Mouse (Mus musculus): ENCODE results near the gene Rhpn2. TPM values are rescaled to one million over a fixed set of nuclear protein-coding genes. Genes with fewer than 3 reads are reported as not detected.
"Not testable (repeated sequence)": the region's sequence is repeated elsewhere in the genome, so short reads cannot be mapped to it uniquely, and the experiment has no call there.

Gene Rhpn2
- polyA plus RNA-seq, 1 experiment, result 2.2 TPM

- H3K36me3 ChIP-seq (ENCODE audit: control insufficient read depth, insufficient read depth), result peaks cover 11% of the 10 kb centered on the region
Measured at GRCm38 (mm10) chr7:35300792-35301191, 33.2 kb upstream of the Rhpn2 start.

GRCm38 (mm10) chr7:35311214-35311613, 22.8 kb upstream of the Rhpn2 start:
- no peak overlapping the region for H3K4me3 ChIP-seq (ENCODE audit: insufficient read depth, poor library complexity, severe bottlenecking)
- no peaks in the 10 kb centered on the region for H3K27me3 ChIP-seq (ENCODE audit: control insufficient read depth, insufficient read depth, insufficient read length)
- no peak for TF ChIP-seq USF1 (IDR thresholded peaks at IDR 0.05; ENCODE audit: low read depth)
- no peak for TF ChIP-seq MAX (IDR thresholded peaks at IDR 0.05)
- TF ChIP-seq CTCF (IDR thresholded peaks at IDR 0.05; ENCODE audit: control insufficient read depth, insufficient read depth, insufficient read length), result no peak
- TF ChIP-seq MYOG (IDR thresholded peaks at IDR 0.05; ENCODE audit: control insufficient read depth, extremely low read depth, insufficient read length), result no peak
- no peak for TF ChIP-seq FOSL1 (IDR thresholded peaks at IDR 0.05; ENCODE audit: insufficient read depth, low read length, poor library complexity, severe bottlenecking)
- no peak for TF ChIP-seq CEBPB (IDR thresholded peaks at IDR 0.05; ENCODE audit: low read depth)
- no peak for TF ChIP-seq MYOD1 (IDR thresholded peaks at IDR 0.05; ENCODE audit: control insufficient read depth, insufficient read length, low read depth)
- H3K36me3 ChIP-seq (ENCODE audit: control insufficient read depth, insufficient read depth), result peaks cover 10% of the 10 kb centered on the region
- no peaks in the 10 kb centered on the region for H3K79me2 ChIP-seq (ENCODE audit: control insufficient read depth, insufficient read depth)
- H3K79me3 ChIP-seq (ENCODE audit: low read depth), result no peaks in the 10 kb centered on the region
- H3ac ChIP-seq (ENCODE audit: control insufficient read depth, insufficient read length, low read depth), result no peak overlapping the region

More at GRCm38 (mm10) chr7:35300792-35301191, 33.2 kb upstream of the Rhpn2 start:
- no peak overlapping the region for H3ac ChIP-seq (ENCODE audit: control insufficient read depth, insufficient read length, low read depth)
- H3K4me3 ChIP-seq (ENCODE audit: insufficient read depth, poor library complexity, severe bottlenecking), result no peak overlapping the region
- no peaks in the 10 kb centered on the region for H3K79me2 ChIP-seq (ENCODE audit: control insufficient read depth, insufficient read depth)
- H3K27me3 ChIP-seq (ENCODE audit: control insufficient read depth, insufficient read depth, insufficient read length), result no peaks in the 10 kb centered on the region
- H3K79me3 ChIP-seq (ENCODE audit: low read depth), result no peaks in the 10 kb centered on the region
- TF ChIP-seq FOSL1 (IDR thresholded peaks at IDR 0.05; ENCODE audit: insufficient read depth, low read length, poor library complexity, severe bottlenecking) (no peak), MAX (IDR thresholded peaks at IDR 0.05) (no peak)

GRCm38 (mm10) chr7:35314156-35314555, 19.8 kb upstream of the Rhpn2 start:
- Histone ChIP-seq H3K79me2 (ENCODE audit: control insufficient read depth, insufficient read depth) (peaks cover 19% of the 10 kb centered on the region), H3K79me3 (ENCODE audit: low read depth) (peaks cover 4% of the 10 kb centered on the region), H3K27me3 (ENCODE audit: control insufficient read depth, insufficient read depth, insufficient read length) (no peaks in the 10 kb centered on the region), H3K36me3 (ENCODE audit: control insufficient read depth, insufficient read depth) (peaks cover 3% of the 10 kb centered on the region), H3ac (ENCODE audit: control insufficient read depth, insufficient read length, low read depth) (no peak overlapping the region), H3K4me3 (ENCODE audit: insufficient read depth, poor library complexity, severe bottlenecking) (no peak overlapping the region)
- TF ChIP-seq USF1 (IDR thresholded peaks at IDR 0.05; ENCODE audit: low read depth), result no peak
- no peak for TF ChIP-seq MYOG (IDR thresholded peaks at IDR 0.05; ENCODE audit: control insufficient read depth, extremely low read depth, insufficient read length)
- no peak for TF ChIP-seq CTCF (IDR thresholded peaks at IDR 0.05; ENCODE audit: control insufficient read depth, insufficient read depth, insufficient read length)
- TF ChIP-seq CEBPB (IDR thresholded peaks at IDR 0.05; ENCODE audit: low read depth), result no peak
- TF ChIP-seq MYOD1 (IDR thresholded peaks at IDR 0.05; ENCODE audit: control insufficient read depth, insufficient read length, low read depth), result no peak
- TF ChIP-seq MAX (IDR thresholded peaks at IDR 0.05), result no peak
- TF ChIP-seq FOSL1 (IDR thresholded peaks at IDR 0.05; ENCODE audit: insufficient read depth, low read length, poor library complexity, severe bottlenecking), result no peak

DNA sequence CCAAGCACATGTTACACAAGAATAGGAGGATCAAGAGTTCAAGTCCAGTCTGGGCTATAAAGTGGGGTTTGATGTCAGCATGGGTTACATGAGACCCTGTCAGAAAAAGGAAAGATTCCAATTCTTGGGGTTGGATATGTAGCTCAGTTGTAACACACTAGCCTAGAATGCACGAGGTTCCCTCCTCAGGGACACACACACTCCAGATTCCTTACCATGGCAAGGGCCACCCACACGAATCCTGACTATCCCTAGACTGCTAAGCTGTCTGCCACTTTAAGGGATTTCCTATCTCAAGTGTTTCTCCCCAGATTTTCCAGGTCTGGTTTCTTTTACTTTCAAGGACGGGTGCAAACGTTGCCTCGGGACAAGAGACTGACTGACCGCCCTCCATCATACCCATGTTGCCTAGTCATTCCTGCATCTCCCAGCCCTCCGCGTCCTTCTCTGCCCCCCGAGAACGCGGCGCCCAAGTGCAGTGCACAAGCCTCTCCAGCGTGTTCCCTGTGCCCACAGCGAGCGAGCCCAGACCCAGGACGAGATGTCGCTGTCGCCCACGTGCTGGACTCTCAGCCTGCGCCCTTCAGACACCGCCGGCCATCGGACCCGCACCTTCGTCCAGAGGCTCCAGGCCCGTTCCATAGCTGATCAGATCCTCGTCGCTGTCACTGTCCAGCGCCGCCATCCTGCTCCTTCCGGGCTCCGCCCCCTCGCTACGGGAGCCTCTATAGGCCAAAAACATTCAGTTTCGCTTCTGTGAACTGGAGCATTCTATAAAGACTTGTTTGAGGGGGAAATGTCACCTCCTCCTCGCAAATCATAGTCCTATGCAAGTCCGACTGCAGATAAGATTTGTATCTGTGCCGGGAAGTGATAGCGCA, 16.0 kb upstream of the Rhpn2 start, which contains the start of gene Gpatch1:
Gpatch1 (minus strand) TSS at position 712 of the 881 bp plus-strand sequence.
- TF ChIP-seq USF1 (IDR thresholded peaks at IDR 0.05; ENCODE audit: low read depth), result no peak
- no peak for TF ChIP-seq MYOD1 (IDR thresholded peaks at IDR 0.05; ENCODE audit: control insufficient read depth, insufficient read length, low read depth)
- no peak for TF ChIP-seq MYOG (IDR thresholded peaks at IDR 0.05; ENCODE audit: control insufficient read depth, extremely low read depth, insufficient read length)
- no peak for TF ChIP-seq CEBPB (IDR thresholded peaks at IDR 0.05; ENCODE audit: low read depth)
- no peak for TF ChIP-seq FOSL1 (IDR thresholded peaks at IDR 0.05; ENCODE audit: insufficient read depth, low read length, poor library complexity, severe bottlenecking)
- TF ChIP-seq CTCF (IDR thresholded peaks at IDR 0.05; ENCODE audit: control insufficient read depth, insufficient read depth, insufficient read length), result no peak
- TF ChIP-seq MAX (IDR thresholded peaks at IDR 0.05), result no peak
- no peaks in the 10 kb centered on the region for H3K36me3 ChIP-seq (ENCODE audit: control insufficient read depth, insufficient read depth)
- H3K27me3 ChIP-seq (ENCODE audit: control insufficient read depth, insufficient read depth, insufficient read length), result no peaks in the 10 kb centered on the region
- peaks cover 19% of the 10 kb centered on the region for H3K79me2 ChIP-seq (ENCODE audit: control insufficient read depth, insufficient read depth)
- H3K4me3 ChIP-seq (ENCODE audit: insufficient read depth, poor library complexity, severe bottlenecking), result peak within 1 kb of the TSS; percentile 57
- H3ac ChIP-seq (ENCODE audit: control insufficient read depth, insufficient read length, low read depth), result peak within 1 kb of the TSS; percentile 95
- peaks cover 4% of the 10 kb centered on the region for H3K79me3 ChIP-seq (ENCODE audit: low read depth)

DNA sequence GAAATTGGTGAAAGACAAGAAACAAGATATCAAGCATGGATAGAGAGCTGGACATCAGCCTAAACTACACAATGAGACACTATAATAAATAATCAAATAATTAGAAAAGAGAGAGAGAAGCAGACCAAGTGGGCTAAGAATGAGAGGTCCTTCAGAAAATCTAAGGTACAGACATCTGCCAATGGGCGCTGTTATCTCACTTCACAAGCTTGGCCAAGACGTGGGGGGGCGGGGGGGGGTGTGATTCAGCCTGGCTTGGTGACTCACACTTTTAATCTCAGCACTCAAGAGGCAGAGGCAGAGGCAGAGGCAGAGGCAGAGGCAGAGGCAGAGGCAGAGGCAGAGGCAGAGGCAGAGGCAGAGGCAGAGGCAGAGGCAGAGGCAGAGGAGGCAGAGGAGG, 14.7 kb upstream of the Rhpn2 start:
- peaks cover 19% of the 10 kb centered on the region for H3K79me2 ChIP-seq (ENCODE audit: control insufficient read depth, insufficient read depth)
- H3K4me3 ChIP-seq (ENCODE audit: insufficient read depth, poor library complexity, severe bottlenecking); H3K27me3 ChIP-seq (ENCODE audit: control insufficient read depth, insufficient read depth, insufficient read length); H3K79me3 ChIP-seq (ENCODE audit: low read depth); H3K36me3 ChIP-seq (ENCODE audit: control insufficient read depth, insufficient read depth); H3ac ChIP-seq (ENCODE audit: control insufficient read depth, insufficient read length, low read depth): not testable (repeated sequence)

GRCm38 (mm10) chr7:35319755-35320154, 14.2 kb upstream of the Rhpn2 start:
- Histone ChIP-seq H3K36me3 (ENCODE audit: control insufficient read depth, insufficient read depth) (no peaks in the 10 kb centered on the region), H3K27me3 (ENCODE audit: control insufficient read depth, insufficient read depth, insufficient read length) (no peaks in the 10 kb centered on the region), H3K4me3 (ENCODE audit: insufficient read depth, poor library complexity, severe bottlenecking) (no peak overlapping the region), H3K79me3 (ENCODE audit: low read depth) (peaks cover 4% of the 10 kb centered on the region), H3ac (ENCODE audit: control insufficient read depth, insufficient read length, low read depth) (no peak overlapping the region), H3K79me2 (ENCODE audit: control insufficient read depth, insufficient read depth) (peaks cover 19% of the 10 kb centered on the region)
- no peak for TF ChIP-seq CTCF (IDR thresholded peaks at IDR 0.05; ENCODE audit: control insufficient read depth, insufficient read depth, insufficient read length)
- no peak for TF ChIP-seq CEBPB (IDR thresholded peaks at IDR 0.05; ENCODE audit: low read depth)
- no peak for TF ChIP-seq MYOG (IDR thresholded peaks at IDR 0.05; ENCODE audit: control insufficient read depth, extremely low read depth, insufficient read length)
- TF ChIP-seq MAX (IDR thresholded peaks at IDR 0.05), result no peak
- TF ChIP-seq FOSL1 (IDR thresholded peaks at IDR 0.05; ENCODE audit: insufficient read depth, low read length, poor library complexity, severe bottlenecking), result no peak
- no peak for TF ChIP-seq MYOD1 (IDR thresholded peaks at IDR 0.05; ENCODE audit: control insufficient read depth, insufficient read length, low read depth)
- no peak for TF ChIP-seq USF1 (IDR thresholded peaks at IDR 0.05; ENCODE audit: low read depth)
